Mouse (Mus musculus) myocyte (in vitro differentiated cells): ENCODE measurements around the gene C1galt1.

Source experiments
- POLR2A ChIP-seq: IDR thresholded peaks from one replicate; pipeline ENCODE4 v1.6.1; 2011; ENCODE audit warnings: low read depth, mild to moderate bottlenecking, control low read depth, moderate library complexity; ENCODE audit not compliant: insufficient read length
- POLR2AphosphoS2 ChIP-seq: IDR thresholded peaks from one replicate; pipeline ENCODE4 v1.6.1; 2011; ENCODE audit warnings: low read depth, control low read depth; ENCODE audit not compliant: insufficient read length
- TCF12 ChIP-seq: IDR thresholded peaks from one replicate; pipeline ENCODE4 v1.6.1; 2011; ENCODE audit warnings: mild to moderate bottlenecking, control low read depth; ENCODE audit not compliant: poor library complexity, insufficient read depth, severe bottlenecking

DNA sequence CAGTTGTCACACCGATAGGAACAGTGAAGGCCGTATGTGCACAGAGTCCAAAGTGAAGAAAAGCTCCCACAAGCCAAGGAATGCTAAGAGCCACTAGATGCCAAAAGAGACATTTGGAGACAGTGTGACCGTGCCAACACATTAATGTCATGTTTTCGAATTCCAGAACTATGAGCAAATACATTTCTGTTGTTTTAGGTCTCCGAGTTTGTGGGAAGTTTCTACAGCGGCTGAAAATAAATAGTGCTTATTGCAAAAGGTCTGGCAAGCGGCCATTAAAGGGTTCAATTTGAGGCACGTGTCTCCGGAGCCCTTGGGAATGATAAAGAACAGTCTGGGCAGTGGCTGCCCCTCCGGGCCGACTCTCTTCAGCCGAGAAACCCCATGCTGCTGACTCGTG, 37.9 kb downstream of the C1galt1 start:
- no peak for TF ChIP-seq POLR2A
- TF ChIP-seq POLR2AphosphoS2: no peak
- no peak for TF ChIP-seq TCF12
